21 mouse cellular contexts compared by ENCODE assay signal in genomic region chr13:89105889-89106288, GRCm38 (mm10).
A peak's percentile ranks its signal among the peaks of the same experiment; 100 is the strongest.
DNase-seq lines count a peak whose midpoint lies in the region; ATAC-seq and TF ChIP-seq lines count a peak whose summit lies in the region.
"Had no signal": no experiment of that assay in that cellular context is flagged by ENCODE, and none has a peak within 500 bp of the region (broad histone marks: within the 10 kb centered on the region; RNA-seq: fewer than 3 reads in every experiment).

No protein-coding gene starts in this region.

- peak overlapping the region; percentile 47; the same call in 1 of the 2 replicates for H3K27ac ChIP-seq in left cerebral cortex, adult 2 months

- no peak for TF ChIP-seq CTCF in left cerebral cortex, adult 2 months (IDR thresholded peaks at IDR 0.05)

- intact Hi-C loops in left cerebral cortex, adult 2 months (cut with DNase I): no loop called here
- intact Hi-C loops in left cerebral cortex, postnatal 4 days (cut with DNase I): no loop called here

- no peak overlapping the region for H3K4me3 ChIP-seq in left cerebral cortex, adult 2 months

- ATAC-seq in frontal cortex, adult (ENCODE audit: low TSS enrichment): peak; percentile 95
- ATAC-seq: activated CD4-positive, CD25-positive, alpha-beta regulatory T cell, adult 4 months; CD4-positive, CD25-positive, alpha-beta regulatory T cell, adult 4 months; Patski had no signal

- DNase-seq in frontal cortex, postnatal 10 days (ENCODE audit: low spot score in 2 of 2): no peak
- DNase-seq in left cerebral cortex, adult 2 months (ENCODE audit: extremely low spot score in 1 of 2, low spot score in 2 of 2): no peak
- DNase-seq in left cerebral cortex, postnatal 4 days: no peak
- peak; percentile 21 for DNase-seq in brain, adult 2 months (ENCODE audit: low read depth, low spot score)
- peak; percentile 32 for DNase-seq in telencephalon, adult 2 months (ENCODE audit: low read depth, low spot score)
- no peak for DNase-seq in thymus, postnatal 36 days
- DNase-seq in natural killer cell, adult 2 months (ENCODE audit: low spot score in 2 of 2): no peak
- DNase-seq: adrenal gland, adult 2 months; adrenal gland, adult 8-10 months; adrenal gland, postnatal 10 days; adrenal gland, postnatal 14 days; adrenal gland, postnatal 25 days; adrenal gland, postnatal 36 days; B cell, adult 2 months; cerebellum, adult 11 months; cerebellum, adult 11-12 months; cerebellum, adult 18-20 months had no signal

Comparison
In these comparisons a context has a peak if more than half of its experiments do, and no peak if none do; other contexts are left out.
1. DNase-seq: peak in brain, adult 2 months (single experiment) and telencephalon, adult 2 months (single experiment); none in frontal cortex, postnatal 10 days (0 of 2), left cerebral cortex, adult 2 months (0 of 2), left cerebral cortex, postnatal 4 days (single experiment), thymus, postnatal 36 days (0 of 2) and natural killer cell, adult 2 months (0 of 2).